Mouse (Mus musculus) spleen, adult 2 months (tissue): ENCODE results near the gene Rnf144a.

ENCODE experiments used
- CTCF ChIP-seq: fragments of 200-500 bp; IDR thresholded peaks from 2 replicates; pipeline ENCODE4 v1.5.1; 2011; ENCODE audit warnings: mild to moderate bottlenecking, inconsistent platforms; ENCODE audit not compliant: insufficient read depth, insufficient read length, insufficient replicate concordance; ENCODE audit errors: extremely low read depth
- POLR2A ChIP-seq: fragments of 200-500 bp; IDR thresholded peaks from 2 replicates; pipeline ENCODE4 v1.6.1; 2011; ENCODE audit warnings: low read depth, low read length, inconsistent platforms

GRCm38 (mm10) chr12:26439366-26439765, 24.3 kb upstream of the Rnf144a start:
- no peak for TF ChIP-seq CTCF
- TF ChIP-seq POLR2A: no peak
